Mouse (Mus musculus) thymus, adult 2 months (tissue): ENCODE measurements around the gene Ccdc137.

ENCODE experiments used
- CTCF ChIP-seq: fragments of 200-500 bp; IDR thresholded peaks from 2 replicates; pipeline ENCODE4 v1.5.1; 2012; ENCODE audit warnings: mild to moderate bottlenecking, control low read depth, low read length, moderate library complexity, borderline replicate concordance; ENCODE audit not compliant: control insufficient read depth, poor library complexity, insufficient read depth; ENCODE audit errors: extremely low read depth
- POLR2A ChIP-seq: fragments of 200-500 bp; IDR thresholded peaks from 2 replicates; pipeline ENCODE4 v1.6.1; 2012; ENCODE audit warnings: mild to moderate bottlenecking, low read length, control low read depth, moderate library complexity; ENCODE audit not compliant: control insufficient read depth, poor library complexity, insufficient read depth; ENCODE audit errors: extremely low read depth

DNA sequence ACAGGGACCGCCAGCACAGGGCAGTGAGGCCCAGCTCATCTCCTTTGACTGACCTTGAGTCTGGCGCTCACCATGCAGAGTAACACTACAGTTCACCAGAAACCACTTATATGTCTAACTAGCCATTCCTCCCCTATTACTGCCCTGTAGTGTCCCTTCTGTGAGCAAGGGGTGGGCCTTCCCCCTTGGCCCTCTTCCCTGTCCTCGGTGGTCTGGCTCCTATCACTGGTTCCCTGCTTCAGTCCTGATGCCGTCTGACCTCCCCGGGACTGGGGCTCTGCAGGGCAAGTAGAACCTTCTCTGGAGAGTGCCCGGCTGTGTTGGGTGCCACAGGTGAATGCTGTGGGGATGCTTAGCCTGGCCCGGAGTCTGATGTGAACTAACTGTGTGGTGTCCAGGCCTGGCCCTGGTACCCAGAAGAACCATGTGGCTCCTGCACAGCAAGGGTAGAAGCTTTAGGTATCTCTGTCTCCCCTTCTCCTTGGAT is 25.6 kb downstream of the Ccdc137 start:
- TF ChIP-seq CTCF = no peak
- no peak for TF ChIP-seq POLR2A
